Mouse (Mus musculus): ENCODE data around the gene Sval3.

Sval3 gene

DNA sequence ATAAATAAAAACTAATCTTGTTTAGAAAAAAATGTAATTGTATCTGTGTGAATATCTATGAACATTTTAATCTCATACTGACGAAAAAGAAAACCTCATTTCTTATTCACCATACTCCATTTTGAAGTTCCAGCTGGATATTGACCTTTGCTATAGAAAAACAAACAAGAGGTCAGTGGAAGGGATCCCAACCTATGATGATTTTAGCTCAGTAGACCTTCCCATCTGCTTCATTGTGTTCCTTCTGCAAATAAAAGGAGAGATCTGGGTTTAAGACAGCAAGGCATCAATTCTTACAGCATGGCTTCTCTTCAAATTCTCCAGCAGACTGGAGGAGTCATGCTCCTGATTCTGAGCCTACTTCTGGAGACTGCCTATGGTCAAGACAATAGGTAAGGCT, at the start of gene Sval3:
Gene Sval3 (plus strand): TSS at position 301 of the 400 bp plus-strand sequence.
- no peak for DNase-seq (ENCODE audit: low read depth, low spot score)

DNA sequence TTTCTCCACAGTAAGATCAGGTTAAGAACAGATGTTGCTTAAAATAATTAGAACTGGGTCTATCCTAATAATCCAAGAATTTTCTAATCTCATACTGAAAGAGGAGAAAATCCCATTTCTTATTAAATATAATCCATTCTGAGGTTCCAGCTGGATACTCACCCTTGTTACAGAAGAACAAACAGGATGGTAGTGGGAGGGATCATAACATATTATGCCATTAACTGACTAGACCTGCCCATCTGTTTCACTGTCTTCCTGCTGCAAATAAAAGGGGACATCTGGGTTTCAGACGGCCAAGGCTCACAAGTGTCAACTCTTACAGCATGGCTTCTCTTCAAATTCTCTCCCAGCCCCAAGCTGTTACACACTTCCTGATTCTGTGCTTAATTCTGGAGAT, 16.6 kb upstream of the Sval3 start, which contains the start of gene Sval1:
Gene Sval1 (plus strand): TSS at position 301 of the 400 bp plus-strand sequence.
- no peak for DNase-seq (ENCODE audit: low read depth, low spot score)
